Comparison of ENCODE assay signal across 8 mouse cellular contexts in the genomic region with DNA sequence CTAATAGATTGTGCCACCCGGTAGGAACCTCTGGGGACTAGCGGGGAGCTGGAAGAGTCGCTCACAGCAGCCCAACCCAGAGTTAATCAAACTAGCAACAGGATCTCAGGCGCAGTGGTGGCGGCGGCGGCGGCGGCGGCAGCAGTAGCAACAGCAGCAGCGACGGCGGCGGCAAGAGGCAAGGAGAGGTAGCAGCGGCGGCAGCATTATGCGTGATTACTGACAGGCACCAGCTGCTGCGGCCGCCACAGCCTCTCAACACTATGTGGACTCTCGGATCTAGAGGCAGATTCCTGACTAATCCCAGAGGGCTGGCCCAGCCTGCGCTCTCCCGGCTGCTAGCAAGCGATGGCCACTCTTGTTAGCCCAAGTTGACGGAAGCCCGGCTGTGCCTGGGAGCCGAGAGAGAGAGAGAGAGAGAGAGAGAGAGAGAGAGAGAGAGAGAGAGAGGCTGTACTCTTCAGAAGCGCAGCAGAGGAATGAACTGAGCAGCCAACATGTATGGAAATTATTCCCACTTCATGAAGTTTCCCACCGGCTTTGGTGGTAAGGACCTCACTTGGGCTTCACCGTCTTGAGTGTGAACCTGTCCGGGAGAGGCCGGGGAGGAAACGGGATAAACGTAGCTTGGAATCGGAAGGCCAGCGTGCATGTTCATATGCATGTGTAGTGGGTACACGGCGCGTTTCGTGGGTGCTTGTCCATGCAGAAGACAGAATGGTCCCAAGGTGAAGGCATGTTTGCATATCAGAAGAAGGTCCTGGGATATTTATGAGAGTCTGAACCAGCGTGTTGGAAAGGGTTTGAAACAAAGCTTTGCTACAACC. TPM values are rescaled to one million over a fixed set of nuclear protein-coding genes. Genes with fewer than 3 reads are reported as not detected.
DNase-seq lines count a peak whose midpoint lies in the region; ATAC-seq and TF ChIP-seq lines count a peak whose summit lies in the region.

Rxrg (plus strand) TSS at position 130 of the 827 bp plus-strand sequence.

- TF ChIP-seq POLR2A in spleen, adult 2 months (IDR thresholded peaks at IDR 0.05; ENCODE audit: low read depth, low read length): no peak

- H3K36me3 ChIP-seq in spleen, adult 2 months (ENCODE audit: control insufficient read depth, insufficient read depth, low read length): no peaks in the 10 kb centered on the region
- no peaks in the 10 kb centered on the region for H3K36me3 ChIP-seq in liver, embryonic 16.5 days (ENCODE audit: control insufficient read depth, insufficient read depth)
- no peaks in the 10 kb centered on the region for H3K36me3 ChIP-seq in neural tube, embryonic 13.5 days

- peaks cover 4% of the 10 kb centered on the region for H3K27me3 ChIP-seq in spleen, adult 2 months (ENCODE audit: control insufficient read depth, insufficient read depth, low read length)
- H3K27me3 ChIP-seq in liver, embryonic 16.5 days (ENCODE audit: control insufficient read depth, insufficient read depth, low read depth, low read length): peaks cover 25% of the 10 kb centered on the region
- H3K27me3 ChIP-seq in neural tube, embryonic 13.5 days: peaks cover 21% of the 10 kb centered on the region; the same call in 1 of the 2 replicates

- 0 out of 2 replicates have a peak within 1 kb of the TSS, but pooled peaks have one; percentile 1 for H3K4me3 ChIP-seq in spleen, adult 2 months (ENCODE audit: extremely low read depth, insufficient read depth, insufficient read length)
- H3K4me3 ChIP-seq in liver, embryonic 16.5 days (ENCODE audit: low read depth, low read length): peak within 1 kb of the TSS; percentile 11; the same call in 1 of the 2 replicates
- peak within 1 kb of the TSS; percentile 45 for H3K4me3 ChIP-seq in neural tube, embryonic 13.5 days

- H3K27ac ChIP-seq in spleen, adult 2 months (ENCODE audit: insufficient read depth, low read length): no peak within 1 kb of the TSS
- H3K27ac ChIP-seq in liver, embryonic 16.5 days (ENCODE audit: low read length): no peak within 1 kb of the TSS
- peak within 1 kb of the TSS; percentile 80 for H3K27ac ChIP-seq in neural tube, embryonic 13.5 days (replicated peaks)

- H3K4me1 ChIP-seq in spleen, adult 2 months (ENCODE audit: control insufficient read depth, insufficient read depth, insufficient read length): no peaks in the 10 kb centered on the region
- no peaks in the 10 kb centered on the region for H3K4me1 ChIP-seq in liver, embryonic 16.5 days (ENCODE audit: control insufficient read depth, low read depth, low read length)
- H3K4me1 ChIP-seq in neural tube, embryonic 13.5 days (replicated peaks): peaks cover 29% of the 10 kb centered on the region

- intact Hi-C loops in heart, postnatal 10 days (cut with DNase I): no loop called here

- H3K9ac ChIP-seq in liver, embryonic 16.5 days (ENCODE audit: low read depth, low read length): no peak within 1 kb of the TSS
- peak within 1 kb of the TSS; percentile 72 for H3K9ac ChIP-seq in neural tube, embryonic 13.5 days

- 4% methylated on average over 40 of the region's 40 CpGs for WGBS in spleen, adult 2 months
- under 1% methylated on average over 40 of the region's 40 CpGs for WGBS in liver, embryonic 16.5 days (ENCODE audit: insufficient replicate concordance)
- WGBS in neural tube, embryonic 13.5 days: under 1% methylated on average over 40 of the region's 40 CpGs

- no peak for DNase-seq in spleen, adult 2 months (ENCODE audit: low read depth in 1 of 2, low spot score in 2 of 2)
- no peak for DNase-seq in spleen, postnatal 36 days (ENCODE audit: low spot score in 2 of 2)
- DNase-seq in forelimb bud, embryonic 11.5 days (ENCODE audit: low read depth, low spot score): peak; percentile 61
- peak; percentile 68 for DNase-seq in heart, postnatal 10 days
- peak; percentile 45 to 56 for DNase-seq in kidney, postnatal 25 days
- no peak for DNase-seq in B cell, adult 2 months

- H3K4me2 ChIP-seq in liver, embryonic 16.5 days (ENCODE audit: low read depth, low read length): peak within 1 kb of the TSS; percentile 8; the same call in 1 of the 2 replicates
- H3K4me2 ChIP-seq in neural tube, embryonic 13.5 days: peak within 1 kb of the TSS; percentile 74

- H3K9me3 ChIP-seq in liver, embryonic 16.5 days (replicated peaks; ENCODE audit: control insufficient read depth, low read length): no peaks in the 10 kb centered on the region
- H3K9me3 ChIP-seq in neural tube, embryonic 13.5 days: no peaks in the 10 kb centered on the region

- ATAC-seq in liver, embryonic 16.5 days (ENCODE audit: low read depth): no peak
- peak; percentile 88 for ATAC-seq in neural tube, embryonic 13.5 days (ENCODE audit: low read depth)

- no peak for TF ChIP-seq CTCF in spleen, adult 2 months (IDR thresholded peaks at IDR 0.05; ENCODE audit: extremely low read depth, insufficient read depth, insufficient read length, insufficient replicate concordance)

RNA-seq across cellular contexts. Expression of gene Rxrg, which starts in this region (rescaled TPM):
- polyA plus RNA-seq in spleen, adult 2 months (2012; rRNA removed): 1.1 and 1.6 TPM in 2 replicates
- 10 to 100 TPM; 25.8 to 28.4 TPM for total RNA-seq in heart, postnatal 10 days (2021)
- polyA plus RNA-seq in liver, embryonic 16.5 days (2015; fragmentation: Nextera tagmentation; extraction: Ambion mirVana): 0.36 and 0.53 TPM in 2 replicates
- polyA plus RNA-seq in neural tube, embryonic 13.5 days (2015; fragmentation: Nextera tagmentation; extraction: Ambion mirVana): 20.9 and 22.1 TPM in 2 replicates

Comparison
In these comparisons a context has a peak if more than half of its experiments do, and no peak if none do; other contexts are left out.
1. DNase-seq: peak in forelimb bud, embryonic 11.5 days (single experiment), heart, postnatal 10 days (2 of 2) and kidney, postnatal 25 days (2 of 2); none in spleen, adult 2 months (0 of 2), spleen, postnatal 36 days (0 of 2) and B cell, adult 2 months (0 of 2).
2. Peak in every context shown above with its lines, with median percentiles within 50 percentile points of each other: H3K4me3 ChIP-seq.